Mouse (Mus musculus): ENCODE results near the gene Slu7. TPM values are rescaled to one million over a fixed set of nuclear protein-coding genes. Genes with fewer than 3 reads are reported as not detected.

The Slu7 gene
- polyA plus RNA-seq, 1 experiment from 2014 or later = 68.5 TPM

Other genes starting within 250 kb of the Slu7 start
- 98.7 and 106 TPM in 2 replicates for gene Pttg1, start 7.5 kb upstream of the Slu7 start, polyA plus RNA-seq (2014; fragmentation: Nextera tagmentation; extraction: Ambion mirVana)
- 2.2 and 2.9 TPM in 2 replicates for gene C1qtnf2, start 40.5 kb downstream of the Slu7 start, polyA plus RNA-seq (2014; fragmentation: Nextera tagmentation; extraction: Ambion mirVana)
- 28.0 and 30.0 TPM in 2 replicates for gene Ccnjl, start 95.0 kb downstream of the Slu7 start, polyA plus RNA-seq (2014; fragmentation: Nextera tagmentation; extraction: Ambion mirVana)
- 6.5 and 7.9 TPM in 2 replicates for gene 4933415A04Rik, start 153.3 kb downstream of the Slu7 start, polyA plus RNA-seq (2014; fragmentation: Nextera tagmentation; extraction: Ambion mirVana)
- gene Fabp6, start 167.8 kb downstream of the Slu7 start, polyA plus RNA-seq (2014; fragmentation: Nextera tagmentation; extraction: Ambion mirVana) = not detected in 2 replicates
- 35.5 and 40.5 TPM in 2 replicates for gene Pwwp2a, start 248.3 kb downstream of the Slu7 start, polyA plus RNA-seq (2014; fragmentation: Nextera tagmentation; extraction: Ambion mirVana)